Mouse (Mus musculus) effector memory CD4-positive, alpha-beta T cell, adult 7 months (primary cell): ENCODE data around the gene Sik1. TPM values are rescaled to one million over a fixed set of nuclear protein-coding genes. Genes with fewer than 3 reads are reported as not detected.

Source experiments
- polyA plus RNA-seq: library from polyadenylated mRNA; unstranded; fragments of 100-300 nt; shearing (Covaris generic); gene quantifications from one replicate; pipeline ENCODE4 v1.2.1, GENCODE M21; 2017

Sik1 gene
- polyA plus RNA-seq: 115 TPM

GRCm38 (mm10) chr17:31855597-31856518 is at the start of gene Sik1:
Gene Sik1, minus strand, starts transcription at chr17:31855804.

Other genes starting within 250 kb of the Sik1 start
- not detected for gene Cbs, start 218.6 kb downstream of the Sik1 start, polyA plus RNA-seq
- gene U2af1, start 196.9 kb downstream of the Sik1 start, polyA plus RNA-seq: 247 TPM
- gene Cryaa, start 178.0 kb downstream of the Sik1 start, polyA plus RNA-seq: not detected
- 38.5 TPM for gene Rrp1b, start 180.3 kb upstream of the Sik1 start, polyA plus RNA-seq
- 1.8 TPM for gene Hsf2bp, start 180.5 kb upstream of the Sik1 start, polyA plus RNA-seq